Mouse (Mus musculus): ENCODE results near the gene Gm11214.

The Gm11214 gene

DNA sequence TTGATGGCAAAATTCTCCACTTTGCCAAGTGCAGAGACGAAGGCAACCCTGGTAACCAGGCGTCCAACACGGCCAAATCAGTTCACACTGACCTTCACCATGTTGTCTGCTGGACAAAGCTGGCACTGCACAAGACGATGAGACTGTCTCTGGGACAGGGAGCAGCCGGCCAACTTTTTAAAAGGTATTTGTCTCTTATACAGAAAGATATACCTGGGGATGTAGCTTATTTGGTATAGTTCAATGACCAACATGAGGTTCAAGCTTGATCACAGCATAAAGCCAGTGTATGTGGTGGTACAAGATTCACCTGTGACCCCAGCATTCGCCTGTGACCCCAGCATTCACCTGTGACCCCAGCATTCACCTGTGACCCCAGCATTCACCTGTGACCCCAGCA lies at the start of gene Gm11214:
TSS of gene Gm11214 (minus strand) at position 101 of the 400 bp plus-strand sequence.
- no peak for DNase-seq (ENCODE audit: low read depth, low spot score)

DNA sequence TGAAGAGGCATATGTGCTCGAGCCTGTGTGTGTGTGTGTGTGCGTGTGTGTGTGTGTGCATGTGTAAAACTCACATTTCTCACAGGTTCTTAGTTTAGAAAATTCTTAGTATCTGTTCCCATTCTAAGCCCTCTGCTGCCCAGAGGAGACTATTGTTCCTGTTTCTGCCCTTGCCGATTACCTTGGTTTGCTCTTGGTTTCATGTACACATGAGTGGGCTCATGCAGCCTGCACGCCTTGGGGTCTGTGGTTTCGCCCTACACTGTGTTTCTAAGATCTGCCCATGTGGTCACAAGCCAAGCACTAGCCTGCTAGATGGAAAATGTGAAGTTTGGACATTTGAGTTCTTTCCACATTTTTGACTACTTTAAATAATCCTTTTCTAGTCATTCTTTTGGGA lies 48.7 kb upstream of the Gm11214 start:
- peak; percentile 53 for DNase-seq (ENCODE audit: low read depth, low spot score)

DNA sequence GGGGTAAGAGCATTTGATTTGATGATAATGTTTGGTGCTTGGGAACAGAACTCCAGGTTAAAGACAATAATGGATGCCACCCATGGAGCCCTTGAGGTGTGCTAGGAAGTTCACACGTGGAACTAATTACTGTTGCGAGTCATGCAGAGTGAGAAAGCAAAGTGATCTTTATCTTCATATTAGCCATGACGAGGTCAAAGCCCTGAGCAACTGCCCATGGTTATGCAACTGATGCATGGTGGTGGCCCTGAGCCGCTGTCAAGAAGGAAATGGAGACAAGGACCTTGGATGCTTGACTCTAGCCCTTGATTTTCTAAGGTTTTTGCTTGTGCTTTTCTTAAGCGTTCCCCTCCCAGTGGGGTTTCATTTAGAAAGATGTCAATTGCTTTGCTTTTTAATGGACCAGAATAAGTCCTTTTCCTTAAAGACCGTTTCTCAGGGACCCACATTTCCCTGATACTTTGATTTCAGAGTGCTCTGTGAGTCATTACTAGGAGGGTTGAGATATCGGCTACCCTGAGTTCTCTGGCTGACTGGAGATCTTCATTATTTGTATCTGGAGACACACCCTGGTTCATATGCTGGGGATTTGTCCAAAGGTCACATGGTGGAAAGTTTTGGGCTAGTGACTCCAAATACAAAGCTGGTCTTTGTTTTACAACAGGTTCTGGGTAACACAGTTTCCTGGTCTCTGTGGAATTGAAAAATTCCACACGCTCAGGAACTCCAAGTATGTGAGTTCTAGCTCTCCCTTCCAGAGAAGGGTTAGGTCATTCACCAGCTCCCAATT lies 47.4 kb upstream of the Gm11214 start:
- no peak for DNase-seq (ENCODE audit: low read depth, low spot score)

DNA sequence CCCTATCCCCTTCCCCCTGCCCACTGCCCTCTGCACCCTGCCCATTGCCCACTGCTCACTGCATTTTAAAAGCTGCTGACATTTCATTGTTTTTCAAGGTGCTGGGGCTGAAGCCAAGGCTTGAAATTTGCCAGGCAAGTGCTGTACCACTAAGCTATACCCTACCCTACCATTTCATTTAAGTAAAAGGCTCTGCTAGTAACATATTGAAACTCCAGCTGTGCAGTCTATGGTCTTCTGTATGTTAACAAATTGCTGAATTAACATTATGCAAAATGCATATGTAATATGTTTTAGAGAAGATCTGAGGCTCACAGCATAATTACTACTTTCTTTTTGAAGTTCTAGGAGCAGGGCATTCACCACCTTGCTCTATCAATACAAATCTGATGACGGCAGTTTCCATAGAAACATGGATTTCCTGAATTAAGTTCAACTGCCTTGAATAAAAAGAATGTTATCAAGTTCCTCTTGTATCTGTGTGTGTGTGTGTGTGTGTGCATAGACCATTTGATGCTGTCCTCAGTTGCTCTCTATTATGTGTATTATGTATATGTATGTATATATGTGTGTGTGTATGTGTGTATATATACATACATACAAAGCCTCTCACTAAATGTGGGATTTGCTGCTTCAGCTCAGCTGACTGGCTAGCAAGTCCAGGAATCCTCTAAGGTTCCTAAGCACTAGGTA lies 43.2 kb upstream of the Gm11214 start:
- DNase-seq (ENCODE audit: low read depth, low spot score) = no peak

DNA sequence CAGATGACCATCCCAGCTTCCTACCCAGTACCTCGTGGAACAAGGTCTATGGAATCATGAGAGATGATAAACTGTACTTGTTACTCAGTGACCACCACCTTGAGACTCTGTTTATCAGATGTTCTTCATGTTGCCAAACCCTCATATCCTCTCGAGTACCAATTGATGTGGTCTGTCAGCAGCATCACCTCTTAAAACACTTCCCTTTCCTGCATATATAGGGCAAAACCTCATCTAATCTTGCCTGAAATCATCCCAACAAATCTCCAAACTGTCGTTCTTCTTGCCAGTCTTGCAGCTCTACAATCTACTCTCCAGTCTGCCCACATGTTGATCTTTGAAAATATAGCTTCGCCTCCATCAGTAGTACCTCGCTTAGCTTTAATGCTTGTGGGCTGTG lies 41.1 kb upstream of the Gm11214 start:
- DNase-seq (ENCODE audit: low read depth, low spot score) = no peak

DNA sequence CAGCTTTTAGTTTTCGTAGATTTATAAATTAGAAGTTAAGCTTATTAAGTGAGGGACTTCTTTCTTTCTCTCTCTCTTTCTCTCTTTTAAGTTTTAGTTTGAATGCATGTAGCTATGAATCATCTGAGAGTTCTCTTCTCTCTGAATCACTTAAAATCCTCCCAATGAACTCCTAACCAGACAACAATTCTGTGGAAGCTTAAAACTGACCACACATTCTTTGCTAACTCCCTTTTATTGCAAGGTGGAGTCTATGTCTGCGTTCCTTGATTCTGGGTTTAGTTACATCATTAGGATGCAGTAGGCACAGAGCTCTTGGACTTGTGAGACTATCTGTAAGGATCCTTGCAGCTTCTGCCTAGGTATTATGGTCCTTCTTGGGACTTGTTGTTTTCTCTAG lies 40.5 kb upstream of the Gm11214 start:
- no peak for DNase-seq (ENCODE audit: low read depth, low spot score)

DNA sequence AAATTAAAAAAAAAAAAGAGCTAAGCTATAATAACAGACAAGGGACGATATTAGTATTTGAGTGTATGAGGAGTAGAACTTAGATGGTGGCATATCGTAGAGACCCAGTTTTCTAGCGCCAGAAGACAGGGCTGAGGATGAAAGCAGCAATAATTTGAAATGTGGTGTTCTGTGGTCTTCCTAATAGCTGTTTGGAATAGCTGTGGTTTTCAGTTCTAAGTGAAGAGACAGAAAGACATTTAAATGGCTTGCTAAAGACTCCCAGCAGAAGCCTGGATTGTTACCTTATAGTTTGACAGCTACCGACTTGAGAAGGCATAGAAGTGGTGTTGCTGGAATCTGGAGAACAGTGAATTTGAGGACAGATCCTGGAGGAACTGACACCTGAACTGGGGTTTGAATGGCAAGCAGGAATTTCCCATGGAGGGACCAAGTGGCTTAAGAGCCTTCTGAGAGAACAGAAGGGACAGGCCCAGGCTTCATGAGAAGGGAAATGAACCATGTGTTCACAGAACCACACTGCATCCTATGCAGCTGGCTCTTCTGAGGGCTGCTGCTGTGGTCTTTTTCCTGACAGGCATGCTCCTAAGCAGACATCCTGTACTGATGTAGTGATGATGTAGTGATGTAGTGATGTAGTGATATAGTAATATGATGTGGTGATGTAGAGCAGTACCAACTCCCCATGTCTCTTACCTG lies 39.0 kb upstream of the Gm11214 start:
- no peak for DNase-seq (ENCODE audit: low read depth, low spot score)

DNA sequence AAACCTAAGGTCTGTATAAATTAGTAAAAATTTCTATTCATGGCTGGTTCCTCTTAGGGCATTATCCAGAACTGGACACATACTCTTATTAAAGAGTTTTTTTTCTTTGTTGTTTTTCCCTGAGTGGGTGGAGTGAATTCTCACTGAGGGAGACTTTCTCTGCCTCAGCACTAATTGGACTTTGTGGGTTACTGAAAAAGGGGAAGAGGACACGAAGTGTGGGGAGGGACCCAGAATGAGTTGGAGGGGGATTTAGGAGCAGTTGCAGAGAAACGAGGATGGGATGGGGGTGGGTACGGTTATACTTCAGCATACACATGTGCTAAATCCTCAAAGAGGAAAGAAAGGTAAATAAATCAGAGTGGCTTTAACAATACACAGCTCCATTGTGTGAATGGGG lies 36.6 kb upstream of the Gm11214 start:
- DNase-seq (ENCODE audit: low read depth, low spot score) = no peak

DNA sequence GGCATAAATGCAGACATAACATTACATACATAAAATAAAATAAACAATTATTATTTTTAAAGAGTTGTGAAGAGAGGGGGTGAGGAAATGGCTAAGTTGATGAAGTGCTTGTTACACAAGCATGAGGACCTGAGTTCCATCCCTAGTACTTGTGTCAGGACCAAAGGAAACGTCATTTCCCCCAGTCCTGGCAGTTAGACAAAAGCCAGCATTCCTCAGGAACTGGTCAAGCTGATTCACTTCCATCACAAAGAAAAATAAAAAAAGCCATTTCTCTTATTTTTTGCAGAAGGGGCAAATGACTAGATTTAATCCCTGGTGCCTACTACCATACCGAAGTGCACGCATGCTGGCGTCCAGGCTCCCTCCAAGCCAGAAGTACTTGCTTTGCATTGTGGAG lies 33.7 kb upstream of the Gm11214 start:
- DNase-seq (ENCODE audit: low read depth, low spot score) = no peak

DNA sequence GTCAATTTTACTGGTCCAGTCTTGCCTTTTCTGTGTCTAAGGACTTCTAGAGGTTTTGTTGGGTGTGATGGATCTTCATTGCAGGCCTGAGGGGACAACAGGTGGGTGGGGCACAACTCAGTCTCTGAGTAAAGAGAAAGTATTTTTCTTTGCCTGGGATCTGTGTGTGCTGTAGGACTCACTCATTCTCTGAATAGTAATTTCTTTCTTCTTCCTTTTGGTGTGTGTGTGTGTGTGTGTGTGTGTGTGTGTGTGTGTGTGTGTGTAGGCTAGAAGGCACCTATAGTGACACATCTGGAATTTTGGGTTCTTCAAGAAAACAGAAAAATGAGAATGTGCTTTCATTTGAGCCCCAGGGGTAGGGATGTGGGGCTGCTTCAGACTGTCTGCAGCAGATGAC lies 29.2 kb upstream of the Gm11214 start:
- no peak for DNase-seq (ENCODE audit: low read depth, low spot score)

DNA sequence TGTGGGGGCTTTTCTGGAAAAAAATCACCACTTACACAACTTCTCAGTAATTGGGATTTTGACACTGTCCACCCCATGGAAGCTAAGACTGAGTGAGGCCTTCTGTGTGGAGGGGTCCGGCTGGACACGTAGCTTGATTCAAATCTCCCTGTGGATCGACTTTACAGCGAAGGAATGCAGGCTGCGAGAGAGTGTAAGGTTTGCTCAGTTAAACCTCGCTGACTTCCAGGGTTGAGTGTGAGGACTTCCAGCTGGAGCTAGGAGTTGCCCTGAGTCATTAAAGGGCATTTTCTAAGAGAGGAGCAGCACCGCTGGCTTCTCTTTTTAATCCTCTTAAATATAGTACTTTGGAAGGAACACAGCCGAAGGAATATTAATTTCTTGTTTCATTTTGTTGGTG lies 24.2 kb upstream of the Gm11214 start:
- DNase-seq (ENCODE audit: low read depth, low spot score) = no peak

DNA sequence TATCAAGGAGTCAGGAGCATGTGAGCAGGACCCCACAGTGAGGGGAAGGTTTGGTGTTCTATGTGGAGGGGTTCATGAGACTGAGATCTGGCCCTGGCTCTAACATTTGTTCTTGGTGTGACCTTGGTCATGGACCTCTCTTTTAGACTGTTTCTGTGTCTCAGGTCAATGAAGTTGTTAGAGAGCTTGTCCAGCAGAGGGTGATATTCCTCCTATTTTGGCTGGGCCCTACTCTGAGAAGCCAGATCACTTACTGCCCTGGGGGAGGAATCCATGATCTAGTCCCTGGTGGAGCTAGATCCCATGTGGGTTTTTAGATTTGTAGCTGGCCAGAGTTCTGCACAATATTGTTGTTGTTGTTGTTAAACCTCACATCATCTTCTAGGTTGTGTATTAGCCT lies 23.0 kb upstream of the Gm11214 start:
- DNase-seq (ENCODE audit: low read depth, low spot score) = peak; percentile 51

DNA sequence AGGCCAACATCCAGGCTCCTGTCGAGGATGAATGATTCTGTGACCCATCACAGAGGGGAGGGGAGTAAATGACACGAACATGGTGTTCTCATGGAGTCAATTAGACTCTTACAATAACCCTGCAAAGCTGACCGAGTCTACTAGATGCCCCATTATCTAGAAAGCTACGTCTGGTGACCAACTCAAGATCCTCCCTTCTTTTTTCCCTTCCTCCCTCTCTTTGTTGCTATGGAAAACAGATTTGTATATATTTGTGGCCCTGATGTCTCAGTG lies 22.0 kb upstream of the Gm11214 start:
- no peak for DNase-seq (ENCODE audit: low read depth, low spot score)

DNA sequence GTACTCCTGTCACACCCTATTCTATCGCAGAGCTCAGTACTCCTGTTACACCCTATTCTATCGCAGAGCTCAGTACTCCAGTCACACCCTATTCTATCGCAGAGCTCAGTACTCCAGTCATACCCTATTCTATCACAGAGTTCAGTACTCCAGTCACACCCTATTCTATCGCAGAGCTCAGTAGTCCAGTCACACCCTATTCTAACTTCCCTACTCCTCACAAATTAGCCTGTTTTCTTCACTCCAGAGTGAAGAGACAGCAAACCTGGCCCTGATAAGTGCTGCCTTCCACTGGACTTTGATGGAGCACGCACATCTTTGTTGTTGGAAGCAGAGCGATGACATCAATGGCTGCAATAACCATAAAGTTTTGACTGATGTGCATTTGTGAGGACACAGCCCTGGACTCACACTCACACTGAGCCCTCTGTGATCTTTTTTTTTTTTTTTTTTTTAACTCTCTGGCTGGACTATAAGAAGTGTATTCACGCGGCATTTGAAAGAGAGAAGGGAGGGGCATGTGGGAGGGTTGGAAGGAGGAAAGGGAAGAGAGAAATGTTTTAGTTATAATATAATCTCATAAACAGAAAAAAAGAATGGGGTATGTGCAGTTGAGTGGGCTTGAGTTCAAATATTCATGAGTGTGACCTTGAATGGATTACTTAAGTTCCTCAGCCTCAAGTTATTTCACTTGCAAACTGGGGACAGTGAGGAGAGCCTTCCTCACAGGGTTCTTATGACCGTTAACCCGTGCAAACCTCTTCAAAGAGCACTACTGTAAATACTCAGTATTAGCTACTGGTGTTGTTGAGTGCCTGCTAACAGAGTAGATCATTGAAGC lies 21.5 kb upstream of the Gm11214 start:
- no peak for DNase-seq (ENCODE audit: low read depth, low spot score)

DNA sequence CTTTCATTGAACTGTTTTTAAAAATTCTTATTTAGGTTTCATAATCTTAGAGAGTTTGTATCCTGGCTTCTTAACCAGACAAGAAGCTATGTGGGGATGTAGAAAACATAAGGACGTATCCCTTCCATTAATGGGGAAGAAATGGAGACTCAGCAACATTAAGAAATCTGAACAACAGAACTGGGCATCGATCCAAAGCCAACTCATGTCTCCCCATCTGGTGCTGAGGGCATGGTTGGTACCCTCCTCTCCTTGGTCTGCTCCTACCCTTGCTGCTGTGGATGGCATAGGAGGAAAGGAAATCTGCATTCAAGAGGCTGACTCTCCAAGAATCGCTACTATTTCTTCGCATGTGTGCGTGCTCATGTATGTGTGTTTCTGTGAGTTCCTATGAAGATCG lies 20.5 kb upstream of the Gm11214 start:
- DNase-seq (ENCODE audit: low read depth, low spot score) = no peak

DNA sequence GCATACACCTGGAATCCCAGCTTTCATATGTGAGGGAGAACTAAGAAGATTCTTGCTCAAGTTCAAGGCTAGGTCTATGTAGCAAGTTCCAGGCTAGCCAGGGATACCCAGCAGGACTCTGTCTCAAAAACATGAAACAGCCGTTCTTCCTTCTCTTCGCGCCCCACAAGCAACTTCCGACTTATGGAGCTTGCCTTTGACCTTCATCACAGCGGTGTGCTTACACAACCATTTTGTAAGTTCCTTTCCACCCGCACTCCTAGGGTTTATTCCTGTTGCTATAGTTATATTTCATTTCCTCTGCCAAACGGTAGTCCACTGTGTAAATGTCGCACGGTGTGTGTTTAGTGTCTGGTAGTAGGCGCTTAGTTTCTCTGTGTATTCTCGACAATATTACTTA lies 19.9 kb upstream of the Gm11214 start:
- no peak for DNase-seq (ENCODE audit: low read depth, low spot score)

DNA sequence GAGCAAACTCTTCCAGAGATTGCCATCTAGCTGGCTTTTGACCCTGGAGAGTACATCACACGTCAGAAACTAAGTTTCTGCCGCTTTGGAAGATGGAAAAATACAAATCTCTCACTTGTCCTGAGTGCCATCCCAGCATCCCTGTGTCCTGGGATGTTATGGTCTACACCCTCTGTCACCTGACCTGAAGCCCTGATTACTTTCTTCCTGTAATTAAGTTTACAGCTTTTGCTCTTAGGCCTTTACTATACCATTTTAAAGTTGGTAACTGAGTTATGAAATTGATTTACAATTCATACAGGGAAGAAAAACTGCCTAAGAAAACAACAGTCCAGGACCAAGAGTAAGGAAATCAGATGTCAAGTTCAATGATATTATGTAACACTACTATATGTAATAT lies 19.3 kb upstream of the Gm11214 start:
- no peak for DNase-seq (ENCODE audit: low read depth, low spot score)

DNA sequence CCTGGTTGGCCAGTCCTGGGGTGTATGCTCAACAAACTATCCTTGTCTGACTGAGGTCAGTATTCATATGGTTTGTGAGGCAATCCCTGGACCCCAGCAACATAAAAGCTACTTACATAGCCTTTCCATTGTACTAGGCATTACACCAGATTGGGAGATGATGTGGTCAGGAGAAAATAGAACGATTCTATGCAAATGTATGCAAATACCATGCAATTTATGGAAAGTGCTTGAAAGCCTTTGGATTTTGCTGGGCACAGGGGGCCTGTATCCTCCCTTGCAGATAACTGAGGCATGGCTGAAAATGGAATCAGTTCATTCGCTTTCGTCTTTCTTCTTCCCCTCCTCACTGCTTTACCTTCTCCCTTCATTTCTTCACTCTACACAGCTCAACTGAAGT lies 18.4 kb upstream of the Gm11214 start:
- DNase-seq (ENCODE audit: low read depth, low spot score) = no peak

DNA sequence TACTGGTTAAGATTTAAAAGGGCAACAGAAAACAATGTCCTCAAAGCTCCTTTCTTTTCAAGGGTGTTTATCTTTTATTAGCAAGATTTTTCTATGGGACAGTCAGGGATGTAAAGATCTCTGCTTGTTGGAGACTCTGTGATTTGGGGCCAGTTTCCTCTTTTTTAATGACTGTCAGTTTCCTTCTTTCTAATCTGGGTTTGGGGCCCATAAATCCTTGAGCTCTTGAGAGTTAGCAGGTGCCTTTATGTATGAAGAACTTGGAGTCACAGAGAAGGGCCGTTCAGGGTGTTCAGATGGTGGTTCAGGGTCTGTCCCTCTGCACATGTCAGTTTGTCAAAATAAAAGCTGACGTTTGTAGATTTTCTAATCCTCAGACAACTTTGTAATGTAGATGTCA lies 11.9 kb upstream of the Gm11214 start:
- DNase-seq (ENCODE audit: low read depth, low spot score) = peak; percentile 52

DNA sequence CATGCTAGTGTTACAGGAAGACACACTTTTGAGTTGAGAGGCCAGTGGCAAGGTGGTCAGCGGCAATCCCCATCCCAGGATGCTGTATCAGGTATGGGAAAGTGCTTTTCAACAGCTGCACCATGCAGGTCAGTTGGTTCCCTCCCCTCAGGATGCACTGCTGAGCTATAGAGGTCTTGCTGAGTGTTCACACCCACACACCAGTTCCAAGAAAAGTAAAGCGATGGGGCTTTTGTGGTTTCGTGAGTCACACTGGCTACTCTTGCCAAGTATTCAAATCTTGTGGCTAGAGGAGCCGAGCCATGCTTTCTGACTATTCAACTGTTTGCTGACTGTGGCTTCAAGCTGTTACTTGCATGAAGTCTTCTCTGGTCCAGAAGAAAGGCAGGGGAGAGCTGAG lies 5.1 kb upstream of the Gm11214 start:
- DNase-seq (ENCODE audit: low read depth, low spot score) = peak; percentile 68

DNA sequence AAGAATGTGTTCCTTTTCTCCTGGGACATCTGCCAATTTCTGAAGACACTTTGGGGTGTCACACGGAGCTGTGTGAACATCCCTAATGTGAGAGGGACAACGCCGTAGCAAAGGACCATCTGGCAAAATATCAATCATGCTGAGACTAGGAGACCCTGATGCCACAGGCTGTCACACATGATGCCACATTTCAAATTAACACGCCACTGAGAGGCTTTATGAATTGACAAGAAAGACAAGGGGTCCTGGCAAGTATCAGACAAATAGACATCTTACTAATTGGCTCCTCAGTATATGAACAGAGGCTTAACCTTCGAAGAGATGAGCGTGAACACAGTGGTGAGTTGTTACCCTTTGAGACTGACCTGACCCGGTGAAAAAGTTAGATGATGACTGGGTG lies 2.6 kb upstream of the Gm11214 start:
- no peak for DNase-seq (ENCODE audit: low read depth, low spot score)

DNA sequence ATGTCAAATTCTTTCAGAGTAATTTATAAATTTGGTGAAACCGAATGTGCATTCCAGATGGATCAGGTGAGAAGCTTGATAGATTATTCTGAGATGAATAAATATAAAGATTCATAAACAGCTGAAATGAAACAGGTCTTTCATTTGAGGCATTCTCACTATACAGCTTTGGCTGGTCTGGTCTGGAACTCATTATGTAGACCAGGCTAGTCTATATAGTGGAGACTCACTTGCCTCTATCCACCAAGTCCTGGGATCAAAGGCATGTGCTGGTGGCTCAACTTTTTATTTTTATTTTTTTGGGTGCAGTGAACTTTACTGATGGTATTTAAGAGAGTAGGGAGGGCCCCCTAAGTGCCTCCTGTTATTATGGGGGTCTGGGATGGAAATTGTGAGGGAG lies 1.3 kb downstream of the Gm11214 start:
- DNase-seq (ENCODE audit: low read depth, low spot score) = no peak

Data from A20 (cell line).